In the genomic region with DNA sequence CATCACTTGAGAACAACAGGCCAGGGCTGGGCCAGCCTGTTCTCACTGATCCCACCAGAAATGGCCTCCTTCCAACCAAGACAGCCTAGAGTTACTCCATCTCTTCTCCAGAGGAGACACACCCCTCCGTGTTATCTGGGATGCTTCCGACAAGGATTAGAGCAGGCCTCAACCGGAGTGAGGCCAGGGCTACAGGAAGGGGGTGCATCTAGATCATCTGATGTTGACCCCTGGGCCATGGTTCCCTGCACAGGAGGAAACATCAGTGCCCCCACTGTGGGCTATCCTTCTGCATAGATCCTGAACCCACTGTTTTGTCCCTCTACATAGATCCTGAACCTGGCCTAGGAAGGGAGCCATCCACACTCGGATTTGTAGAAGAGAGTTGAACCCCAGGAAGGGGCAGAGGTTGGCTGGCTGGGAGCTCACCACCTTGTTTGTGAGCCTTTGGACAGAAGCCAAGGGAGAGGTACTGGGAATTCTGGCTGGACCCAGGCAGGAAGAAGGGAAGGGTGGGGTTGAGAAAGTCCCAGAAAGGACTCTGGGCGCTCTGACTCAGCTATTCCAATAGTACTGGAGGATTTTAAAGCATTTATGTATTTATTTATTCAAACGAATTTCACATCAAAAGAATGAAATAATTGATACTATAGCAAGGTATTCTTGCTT, we compare ENCODE assay signal across 13 mouse cellular contexts.
DNase-seq lines count a peak whose midpoint lies in the region; ATAC-seq and TF ChIP-seq lines count a peak whose summit lies in the region.
"Had no signal": no experiment of that assay in that cellular context is flagged by ENCODE, and none has a peak within 500 bp of the region (broad histone marks: within the 10 kb centered on the region; RNA-seq: fewer than 3 reads in every experiment).

No protein-coding gene starts in this region.

- no peaks in the 10 kb centered on the region for H3K27me3 ChIP-seq in heart, adult 2 months (ENCODE audit: control insufficient read depth, insufficient read depth, low read length)
- H3K27me3 ChIP-seq in heart, embryonic 12.5 days (replicated peaks), result no peaks in the 10 kb centered on the region
- H3K27me3 ChIP-seq in embryonic facial prominence, embryonic 10.5 days (replicated peaks; ENCODE audit: low read depth, poor library complexity, severe bottlenecking), result no peaks in the 10 kb centered on the region
- H3K27me3 ChIP-seq: forebrain, embryonic 15.5 days; hindbrain, embryonic 12.5 days; limb, embryonic 13.5 days; neural tube, embryonic 13.5 days had no signal

- no peak overlapping the region for H3K4me2 ChIP-seq in heart, embryonic 12.5 days
- H3K4me2 ChIP-seq: forebrain, embryonic 15.5 days; hindbrain, embryonic 12.5 days; limb, embryonic 13.5 days had no signal

- no peaks in the 10 kb centered on the region for H3K79me2 ChIP-seq in heart, adult 2 months (replicated peaks; ENCODE audit: control insufficient read depth, insufficient read depth, low read length)

- no peaks in the 10 kb centered on the region for H3K9me3 ChIP-seq in heart, embryonic 12.5 days (replicated peaks)
- H3K9me3 ChIP-seq in embryonic facial prominence, embryonic 10.5 days, result no peaks in the 10 kb centered on the region
- H3K9me3 ChIP-seq: forebrain, embryonic 15.5 days; hindbrain, embryonic 12.5 days; limb, embryonic 13.5 days; neural tube, embryonic 13.5 days had no signal

- H3K27ac ChIP-seq in heart, adult 2 months, result peak overlapping the region; percentile 63
- no peak overlapping the region for H3K27ac ChIP-seq in heart, embryonic 12.5 days (ENCODE audit: poor library complexity, severe bottlenecking)
- 0 out of 2 replicates have a peak overlapping the region, but pooled peaks have one; percentile 40 for H3K27ac ChIP-seq in embryonic facial prominence, embryonic 10.5 days (replicated peaks)
- H3K27ac ChIP-seq: forebrain, embryonic 15.5 days; hindbrain, embryonic 12.5 days had no signal

- TF ChIP-seq EP300 in heart, adult 2 months (IDR thresholded peaks at IDR 0.05; ENCODE audit: insufficient read depth, low read depth, low read length), result 0 out of 2 replicates have a peak, but pooled peaks have one; percentile 32

- no peak for TF ChIP-seq CTCF in heart, adult 2 months (IDR thresholded peaks at IDR 0.05)

- H3K4me3 ChIP-seq in heart, adult 2 months, result no peak overlapping the region
- no peak overlapping the region for H3K4me3 ChIP-seq in heart, embryonic 12.5 days
- H3K4me3 ChIP-seq in embryonic facial prominence, embryonic 10.5 days, result no peak overlapping the region
- H3K4me3 ChIP-seq: forebrain, embryonic 15.5 days; hindbrain, embryonic 12.5 days; limb, embryonic 13.5 days; neural tube, embryonic 13.5 days had no signal

- no peak for TF ChIP-seq POLR2A in heart, adult 2 months (IDR thresholded peaks at IDR 0.05; ENCODE audit: insufficient read depth, low read depth, low read length)

- peaks cover 15% of the 10 kb centered on the region for H3K36me3 ChIP-seq in heart, adult 2 months (ENCODE audit: control insufficient read depth, insufficient read depth, low read length)
- peaks cover 77% of the 10 kb centered on the region for H3K36me3 ChIP-seq in heart, embryonic 12.5 days
- peaks cover 72% of the 10 kb centered on the region for H3K36me3 ChIP-seq in embryonic facial prominence, embryonic 10.5 days (replicated peaks)

- peak; percentile 50 to 51 for DNase-seq in heart, adult 2 months
- DNase-seq in 3134 (ENCODE audit: extremely low read depth, insufficient read length, low spot score), result peak; percentile 37
- DNase-seq in embryonic facial prominence, embryonic 10.5 days (ENCODE audit: low spot score), result no peak
- DNase-seq in kidney, postnatal 25 days, result peak; percentile 65 to 78
- DNase-seq in yolk sac, embryonic 10.5 days (ENCODE audit: low spot score), result no peak
- no peak for DNase-seq in left cerebral cortex, postnatal 10 days (ENCODE audit: extremely low spot score in 1 of 2, low spot score in 2 of 2)
- no peak for DNase-seq in left cerebral cortex, adult 11 months (ENCODE audit: low spot score)
- DNase-seq: adrenal gland, postnatal 10 days had no signal

- H3K4me1 ChIP-seq in heart, adult 2 months (ENCODE audit: control insufficient read depth, insufficient read depth, low read length), result peaks cover 22% of the 10 kb centered on the region
- H3K4me1 ChIP-seq in heart, embryonic 12.5 days (replicated peaks), result peaks cover 18% of the 10 kb centered on the region
- H3K4me1 ChIP-seq in embryonic facial prominence, embryonic 10.5 days, result peaks cover 24% of the 10 kb centered on the region
- H3K4me1 ChIP-seq: forebrain, embryonic 15.5 days had no signal

- no peak overlapping the region for H3K9ac ChIP-seq in heart, adult 2 months (ENCODE audit: low read depth, low read length)
- no peak overlapping the region for H3K9ac ChIP-seq in heart, embryonic 12.5 days
- H3K9ac ChIP-seq: forebrain, embryonic 15.5 days; hindbrain, embryonic 12.5 days; limb, embryonic 13.5 days had no signal

- ATAC-seq in heart, embryonic 12.5 days (ENCODE audit: insufficient number of reproducible peaks, low FRiP score), result no peak
- ATAC-seq: forebrain, embryonic 15.5 days had no signal

- intact Hi-C loops in heart, adult 2 months (cut with DNase I), result no loop called here
- intact Hi-C loops in left cerebral cortex, postnatal 10 days (cut with DNase I), result no loop called here

- WGBS in heart, adult 2 months, result 25% methylated on average over 6 of the region's 6 CpGs
- 55% methylated on average over 6 of the region's 6 CpGs for WGBS in heart, embryonic 12.5 days
- WGBS in embryonic facial prominence, embryonic 10.5 days, result 76% methylated on average over 6 of the region's 6 CpGs

Comparison
In these comparisons a context has a peak if more than half of its experiments do, and no peak if none do; other contexts are left out.
1. DNase-seq: peak in heart, adult 2 months (2 of 2), 3134 (single experiment) and kidney, postnatal 25 days (2 of 2); none in embryonic facial prominence, embryonic 10.5 days (single experiment), yolk sac, embryonic 10.5 days (single experiment), left cerebral cortex, postnatal 10 days (0 of 2) and left cerebral cortex, adult 11 months (single experiment).